Mouse (Mus musculus): ENCODE data around the gene Helt.
"Not testable (repeated sequence)": the region's sequence is repeated elsewhere in the genome, so short reads cannot be mapped to it uniquely, and the experiment has no call there.

Helt gene

GRCm38 (mm10) chr8:46296551-46296950 is 2.1 kb upstream of the Helt start:
- no peak for DNase-seq (ENCODE audit: low spot score)

GRCm38 (mm10) chr8:46295951-46296350 is 1.5 kb upstream of the Helt start:
- no peak for DNase-seq (ENCODE audit: low spot score)

GRCm38 (mm10) chr8:46295101-46295534 is 647 bp upstream of the Helt start:
- DNase-seq (ENCODE audit: low spot score): no peak

GRCm38 (mm10) chr8:46293741-46294151 is 725 bp downstream of the Helt start:
- DNase-seq (ENCODE audit: low spot score): no peak

- no peak for DNase-seq (ENCODE audit: low spot score)
These were observed 1.3 kb downstream of the Helt start for GRCm38 (mm10) chr8:46293201-46293600.

- no peak for DNase-seq (ENCODE audit: low spot score)
These were observed 2.4 kb downstream of the Helt start for GRCm38 (mm10) chr8:46291931-46292675.

GRCm38 (mm10) chr8:46289274-46289673 is 5.2 kb downstream of the Helt start:
- no peak for DNase-seq (ENCODE audit: low spot score)

- no peak for DNase-seq (ENCODE audit: low spot score)
These were observed 6.5 kb downstream of the Helt start for GRCm38 (mm10) chr8:46288021-46288420.

- DNase-seq (ENCODE audit: low spot score): no peak
These were observed 8.5 kb downstream of the Helt start for GRCm38 (mm10) chr8:46285980-46286379.

GRCm38 (mm10) chr8:46281536-46281935 is 12.9 kb downstream of the Helt start:
- DNase-seq (ENCODE audit: low spot score): peak; percentile 71

GRCm38 (mm10) chr8:46276939-46277338 is 17.5 kb downstream of the Helt start:
- DNase-seq (ENCODE audit: low spot score): no peak

- DNase-seq (ENCODE audit: low spot score): no peak
These were observed 23.7 kb downstream of the Helt start for GRCm38 (mm10) chr8:46270741-46271140.

GRCm38 (mm10) chr8:46270147-46270546 is 24.3 kb downstream of the Helt start:
- DNase-seq (ENCODE audit: low spot score): no peak

- no peak for DNase-seq (ENCODE audit: low spot score)
These were observed 27.7 kb downstream of the Helt start for GRCm38 (mm10) chr8:46266801-46267200.

- not testable (repeated sequence) for DNase-seq (ENCODE audit: low spot score)
These were observed 30.3 kb downstream of the Helt start for GRCm38 (mm10) chr8:46264206-46264605.

- no peak for DNase-seq (ENCODE audit: low spot score)
These were observed 36.4 kb downstream of the Helt start for GRCm38 (mm10) chr8:46257921-46258682.

- DNase-seq (ENCODE audit: low spot score): no peak
These were observed 42.0 kb downstream of the Helt start for GRCm38 (mm10) chr8:46252456-46252855.

GRCm38 (mm10) chr8:46251561-46251960 is 42.9 kb downstream of the Helt start:
- no peak for DNase-seq (ENCODE audit: low spot score)

GRCm38 (mm10) chr8:46246346-46246745 is 48.1 kb downstream of the Helt start:
- DNase-seq (ENCODE audit: low spot score): no peak

GRCm38 (mm10) chr8:46242946-46243345 is 51.5 kb downstream of the Helt start:
- no peak for DNase-seq (ENCODE audit: low spot score)
